In the genomic region with DNA sequence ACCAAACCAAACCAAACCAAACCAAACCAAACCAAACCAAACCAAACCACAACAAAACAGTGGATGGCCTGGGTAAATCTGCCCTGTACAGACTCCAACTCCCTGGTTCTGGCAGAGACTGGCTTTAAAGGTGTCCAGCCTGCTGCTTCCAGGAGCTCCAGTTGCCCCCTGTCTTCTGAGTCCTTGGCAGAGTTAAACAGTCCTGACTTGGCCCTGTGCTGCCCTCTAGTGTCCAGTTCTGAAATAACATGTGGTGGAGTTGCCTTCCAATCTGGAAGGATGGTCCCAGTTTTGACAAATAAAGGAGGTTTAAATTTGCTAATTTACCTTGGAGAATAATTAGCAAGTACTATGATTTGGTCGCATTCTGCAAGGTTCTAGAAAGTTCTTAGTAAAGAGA, we compare ENCODE assay signal across 9 mouse cellular contexts.
DNase-seq lines count a peak whose midpoint lies in the region; ATAC-seq and TF ChIP-seq lines count a peak whose summit lies in the region.
"Had no signal": no experiment of that assay in that cellular context is flagged by ENCODE, and none has a peak within 500 bp of the region (broad histone marks: within the 10 kb centered on the region; RNA-seq: fewer than 3 reads in every experiment).

No protein-coding gene starts in this region.

- DNase-seq in CD4-positive, CD25-positive, alpha-beta regulatory T cell, adult 2 months (ENCODE audit: low read depth, low spot score) = peak; percentile 86
- DNase-seq in adrenal gland, postnatal 4 days (ENCODE audit: low spot score in 2 of 2) = peak; percentile 48 to 66
- peak; percentile 94 for DNase-seq in kidney, postnatal 10 days
- DNase-seq in lung, adult 18-20 months = peak; percentile 71 to 82
- DNase-seq in testis, postnatal 14 days (ENCODE audit: low spot score) = peak; percentile 67

- peak; percentile 50 for TF ChIP-seq CTCF in embryonic fibroblast, embryonic 13.5 days (IDR thresholded peaks at IDR 0.05; ENCODE audit: borderline replicate concordance, insufficient read depth, low read length)
- peak; percentile 53; the same call in 1 of the 2 replicates for TF ChIP-seq CTCF in olfactory bulb, adult 2 months (IDR thresholded peaks at IDR 0.05; ENCODE audit: insufficient read depth, low read depth, low read length)

- 0% methylated on average over 1 of the region's 1 CpGs for WGBS in heart, embryonic 15.5 days
- WGBS in olfactory bulb, adult 2 months = 4% methylated on average over 1 of the region's 1 CpGs

- H3K9ac ChIP-seq in heart, embryonic 15.5 days = no peak overlapping the region

- no peak for ATAC-seq in heart, embryonic 15.5 days (replicated peaks; ENCODE audit: insufficient number of reproducible peaks, insufficient read depth, low FRiP score, low read depth)

- peaks cover 7% of the 10 kb centered on the region for H3K4me1 ChIP-seq in embryonic fibroblast, embryonic 13.5 days (ENCODE audit: control insufficient read depth, insufficient read depth, low read length)
- peaks cover 23% of the 10 kb centered on the region for H3K4me1 ChIP-seq in heart, embryonic 15.5 days (replicated peaks)
- peaks cover 11% of the 10 kb centered on the region; the same call in 1 of the 2 replicates for H3K4me1 ChIP-seq in olfactory bulb, adult 2 months (ENCODE audit: control insufficient read depth, insufficient read depth, low read length)

- no peak overlapping the region for H3K4me3 ChIP-seq in embryonic fibroblast, embryonic 13.5 days (ENCODE audit: insufficient read depth, low read length)
- no peak overlapping the region for H3K4me3 ChIP-seq in heart, embryonic 15.5 days
- H3K4me3 ChIP-seq in olfactory bulb, adult 2 months (ENCODE audit: insufficient read depth, low read depth, low read length) = no peak overlapping the region
- H3K4me3 ChIP-seq: heart, embryonic 13.5 days had no signal

- H3K27ac ChIP-seq in embryonic fibroblast, embryonic 13.5 days (ENCODE audit: insufficient read depth, low read length) = no peak overlapping the region
- peak overlapping the region; percentile 60; the same call in 1 of the 2 replicates for H3K27ac ChIP-seq in heart, embryonic 15.5 days
- no peak overlapping the region for H3K27ac ChIP-seq in olfactory bulb, adult 2 months (ENCODE audit: insufficient read depth, low read depth, low read length)

- H3K27me3 ChIP-seq in heart, embryonic 15.5 days = peaks cover 17% of the 10 kb centered on the region; the same call in 1 of the 2 replicates

- no peak for TF ChIP-seq POLR2A in embryonic fibroblast, embryonic 13.5 days (IDR thresholded peaks at IDR 0.05; ENCODE audit: low read depth, low read length)
- TF ChIP-seq POLR2A in olfactory bulb, adult 2 months (IDR thresholded peaks at IDR 0.05; ENCODE audit: insufficient read depth, low read depth, low read length) = no peak

- no peaks in the 10 kb centered on the region for H3K9me3 ChIP-seq in heart, embryonic 15.5 days (replicated peaks)
- H3K9me3 ChIP-seq: heart, embryonic 13.5 days had no signal

- no peak overlapping the region for H3K4me2 ChIP-seq in heart, embryonic 15.5 days

- H3K36me3 ChIP-seq in heart, embryonic 15.5 days = no peaks in the 10 kb centered on the region
- H3K36me3 ChIP-seq: heart, embryonic 13.5 days had no signal
